Mouse (Mus musculus): Measurements from ENCODE around the gene 4930505A04Rik. TPM values are rescaled to one million over a fixed set of nuclear protein-coding genes. Genes with fewer than 3 reads are reported as not detected.

Gene 4930505A04Rik
- total RNA-seq, 2 experiments from 2014 or later = not detected

Other genes with a start within 250 kb of the 4930505A04Rik start
- 100 to 1,000 TPM; 126 to 130 TPM for gene Sptbn1, start 203.7 kb downstream of the 4930505A04Rik start, total RNA-seq (2021)
- 100 to 1,000 TPM; 105 to 111 TPM for gene Acyp2, start 177.8 kb upstream of the 4930505A04Rik start, total RNA-seq (2021)

Measured in gastrocnemius, postnatal 25 days (tissue).